In the genomic region with DNA sequence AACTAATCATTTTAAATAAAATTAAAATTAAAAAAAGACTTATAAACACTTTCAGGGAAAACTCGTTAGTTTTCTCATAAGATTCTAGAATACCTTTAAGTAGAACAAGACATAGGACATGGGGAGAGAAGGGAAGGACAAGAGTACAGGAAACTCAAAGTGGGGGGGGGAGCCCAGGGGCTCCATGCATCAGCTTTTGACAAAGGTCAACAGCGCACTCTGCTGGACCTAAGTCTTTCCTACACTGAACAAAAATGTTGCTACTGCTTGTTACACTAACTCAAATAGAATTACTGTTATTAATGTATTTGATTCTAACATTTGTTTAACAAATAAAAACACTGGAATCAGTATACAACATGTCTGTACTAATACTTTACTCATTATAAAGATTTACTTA, we compare ENCODE assay signal across 9 mouse cellular contexts. TPM values are rescaled to one million over a fixed set of nuclear protein-coding genes. Genes with fewer than 3 reads are reported as not detected.
DNase-seq lines count a peak whose midpoint lies in the region; ATAC-seq lines count a peak whose summit lies in the region.
"Had no signal": no experiment of that assay in that cellular context is flagged by ENCODE, and none has a peak within 500 bp of the region (broad histone marks: within the 10 kb centered on the region; RNA-seq: fewer than 3 reads in every experiment).

No protein-coding gene starts in this region.

- WGBS in hindbrain, embryonic 11.5 days = 56% methylated on average over 2 of the region's 2 CpGs
- 50% methylated on average over 2 of the region's 2 CpGs for WGBS in hindbrain, embryonic 13.5 days

- H3K36me3 ChIP-seq in hindbrain, embryonic 11.5 days (ENCODE audit: control insufficient read depth, insufficient read depth, low read length) = no peaks in the 10 kb centered on the region
- no peaks in the 10 kb centered on the region for H3K36me3 ChIP-seq in hindbrain, embryonic 13.5 days
- H3K36me3 ChIP-seq: embryonic facial prominence, embryonic 13.5 days had no signal

- ATAC-seq in hindbrain, embryonic 11.5 days (ENCODE audit: low FRiP score) = no peak
- ATAC-seq in hindbrain, embryonic 13.5 days (ENCODE audit: low FRiP score) = no peak

- no peak overlapping the region for H3K4me3 ChIP-seq in hindbrain, embryonic 11.5 days (ENCODE audit: low read depth, low read length)
- no peak overlapping the region for H3K4me3 ChIP-seq in hindbrain, embryonic 13.5 days
- H3K4me3 ChIP-seq: embryonic facial prominence, embryonic 13.5 days had no signal

- no peaks in the 10 kb centered on the region for H3K4me1 ChIP-seq in hindbrain, embryonic 11.5 days (replicated peaks; ENCODE audit: control insufficient read depth, insufficient read depth, low read length)
- H3K4me1 ChIP-seq in hindbrain, embryonic 13.5 days (replicated peaks) = no peaks in the 10 kb centered on the region
- H3K4me1 ChIP-seq: embryonic facial prominence, embryonic 13.5 days had no signal

- no peak overlapping the region for H3K4me2 ChIP-seq in hindbrain, embryonic 11.5 days (replicated peaks; ENCODE audit: low read depth, low read length)
- no peak overlapping the region for H3K4me2 ChIP-seq in hindbrain, embryonic 13.5 days
- H3K4me2 ChIP-seq: embryonic facial prominence, embryonic 13.5 days had no signal

- H3K9ac ChIP-seq in hindbrain, embryonic 11.5 days (ENCODE audit: low read depth, low read length) = no peak overlapping the region
- H3K9ac ChIP-seq in hindbrain, embryonic 13.5 days = no peak overlapping the region
- H3K9ac ChIP-seq: embryonic facial prominence, embryonic 13.5 days had no signal

- DNase-seq in hindbrain, embryonic 11.5 days (ENCODE audit: low spot score) = peak; percentile 66
- peak; percentile 63 for DNase-seq in Muller cell, postnatal 12 days (ENCODE audit: inconsistent ontology term)
- peak; percentile 30 to 61 for DNase-seq in cerebellum, postnatal 25 days
- DNase-seq in heart, postnatal 36 days = peak; percentile 54 to 74
- peak; percentile 47 for DNase-seq in left cerebral cortex, postnatal 4 days
- peak; percentile 52 for DNase-seq in retina, postnatal 7 days (ENCODE audit: low read depth, low spot score)
- DNase-seq in urinary bladder, postnatal 36 days (ENCODE audit: low spot score in 2 of 2) = peak; percentile 49 to 56

- H3K27ac ChIP-seq in hindbrain, embryonic 11.5 days (ENCODE audit: low read depth, low read length) = no peak overlapping the region
- H3K27ac ChIP-seq in hindbrain, embryonic 13.5 days = no peak overlapping the region
- H3K27ac ChIP-seq: embryonic facial prominence, embryonic 13.5 days had no signal

- H3K9me3 ChIP-seq in hindbrain, embryonic 11.5 days (ENCODE audit: control insufficient read depth, low read length) = no peaks in the 10 kb centered on the region
- H3K9me3 ChIP-seq in hindbrain, embryonic 13.5 days = no peaks in the 10 kb centered on the region
- H3K9me3 ChIP-seq: embryonic facial prominence, embryonic 13.5 days had no signal

- intact Hi-C loops in heart, postnatal 36 days (cut with DNase I) = loop anchor here (5.0 to 10.0 kb wide), 5 partner anchors 97 to 789 kb away; no protein-coding TSS in a partner anchor
- intact Hi-C loops in left cerebral cortex, postnatal 4 days (cut with DNase I) = loop anchor here (5.0 to 10.0 kb wide), 2 partner anchors 179 to 327 kb away; no protein-coding TSS in a partner anchor

- no peaks in the 10 kb centered on the region for H3K27me3 ChIP-seq in hindbrain, embryonic 11.5 days (ENCODE audit: control insufficient read depth, insufficient read depth, low read length)
- H3K27me3 ChIP-seq in hindbrain, embryonic 13.5 days = no peaks in the 10 kb centered on the region
- H3K27me3 ChIP-seq: embryonic facial prominence, embryonic 13.5 days had no signal

RNA-seq across cellular contexts. Expression of gene Brip1, which starts 26.8 kb away (rescaled TPM):
- polyA plus RNA-seq in hindbrain, embryonic 11.5 days (2014; fragmentation: Nextera tagmentation; extraction: Ambion mirVana) = 7.6 and 8.6 TPM in 2 replicates
- polyA plus RNA-seq in hindbrain, embryonic 13.5 days (2015; fragmentation: Nextera tagmentation; extraction: Ambion mirVana) = 2.3 and 3.7 TPM in 2 replicates
- under 1 TPM; 0.30 to 0.75 TPM for total RNA-seq in heart, postnatal 36 days (2021)
- total RNA-seq in left cerebral cortex, postnatal 4 days (2021) = 1 to 10 TPM; 1.5 to 1.6 TPM
